Mouse (Mus musculus) heart, adult 18-20 months (tissue): ENCODE data around the gene Hist1h3f. TPM values are rescaled to one million over a fixed set of nuclear protein-coding genes. Genes with fewer than 3 reads are reported as not detected.
"Not testable (repeated sequence)": the region's sequence is repeated elsewhere in the genome, so short reads cannot be mapped to it uniquely, and the experiment has no call there.

Experiments
- DNase-seq, 2 experiments: peaks; one replicate each; pipeline ENCODE4 v3.0.0; 2021 to 2022; ENCODE audit warnings: mixed read lengths in 1 of 2
- microRNA-seq, 2 experiments: library from miRNA; unstranded; fragments of <30 nt; microRNA quantifications; one replicate each; pipeline ENCODE4 v1.2.0; 2022
- total RNA-seq, 2 experiments: library from RNA; stranded (reverse); gene quantifications; 2 replicates each; pipeline ENCODE4 v1.2.3; 2021

Gene Hist1h3f
- total RNA-seq, 2 experiments from 2014 or later: 4.9 to 6.3 TPM

GRCm38 (mm10) chr13:23582219-23583056 lies 38.6 kb downstream of the Hist1h3f start:
- no peak for DNase-seq

- DNase-seq: no peak
Observed at GRCm38 (mm10) chr13:23583387-23584068, 39.7 kb downstream of the Hist1h3f start.

GRCm38 (mm10) chr13:23584331-23584730 lies 40.5 kb downstream of the Hist1h3f start:
- DNase-seq: peak in 1 of 2 experiments; percentile 44

- DNase-seq: peak; percentile 81 to 88
Observed at GRCm38 (mm10) chr13:23585029-23585441, 41.2 kb downstream of the Hist1h3f start.

- peak; percentile 87 for DNase-seq
Observed at GRCm38 (mm10) chr13:23585442-23586098, 41.7 kb downstream of the Hist1h3f start.

- DNase-seq: peak in 1 of 2 experiments; percentile 39
Observed at GRCm38 (mm10) chr13:23586099-23586939, 42.5 kb downstream of the Hist1h3f start.

GRCm38 (mm10) chr13:23586940-23587225 lies 43.0 kb downstream of the Hist1h3f start:
- DNase-seq: no peak

- no peak for DNase-seq
Observed at GRCm38 (mm10) chr13:23591206-23591605, 47.4 kb downstream of the Hist1h3f start.

- DNase-seq: not testable (repeated sequence)
Observed at GRCm38 (mm10) chr13:23591886-23592285, 48.0 kb downstream of the Hist1h3f start.

GRCm38 (mm10) chr13:23592614-23593013 lies 48.8 kb downstream of the Hist1h3f start:
- no peak for DNase-seq

GRCm38 (mm10) chr13:23593051-23593770 lies 49.4 kb downstream of the Hist1h3f start:
- no peak for DNase-seq

Small RNA genes lying within 50 kb of the gene (microRNA-seq; reads per million reads assigned to microRNA genes)
- gene Gm44297 (0 reads per million in 2 experiments), gene Gm44359 (0 reads per million in 2 experiments), gene Gm44394 (0 reads per million in 2 experiments), gene n-TStga1 (0 to 0.27 reads per million in 2 experiments)

Other genes starting within 250 kb of the Hist1h3f start
- 10 to 100 TPM; 16.7 to 17.3 TPM for gene Zfp322a, start 174.8 kb upstream of the Hist1h3f start, total RNA-seq
- 1 to 10 TPM; 4.6 to 4.7 TPM for gene Abt1, start 120.2 kb upstream of the Hist1h3f start, total RNA-seq
- gene Btn1a1, start 78.2 kb upstream of the Hist1h3f start, total RNA-seq: not detected
- not detected for gene Btn2a2, start 55.2 kb upstream of the Hist1h3f start, total RNA-seq
- 100 to 1,000 TPM; 225 to 244 TPM for gene Hist1h4h, start 13.0 kb upstream of the Hist1h3f start, total RNA-seq
- 10 to 100 TPM in 1 of 2 experiments, 1 to 10 TPM in 1; 6.3 to 16.6 TPM for gene Hist1h2af, start 10.1 kb upstream of the Hist1h3f start, total RNA-seq
- 1 to 10 TPM; 3.1 TPM for gene Hist1h3g, start 8.6 kb upstream of the Hist1h3f start, total RNA-seq
- 1 to 10 TPM; 1.1 to 1.5 TPM for gene Hist1h2bh, start 660 bp upstream of the Hist1h3f start, total RNA-seq
- 10 to 100 TPM; 24.1 to 27.9 TPM for gene Hist1h4f, start 7.6 kb downstream of the Hist1h3f start, total RNA-seq
- 1 to 10 TPM in 1 of 2 experiments, under 1 TPM in 1; 0.94 to 1.0 TPM for gene Hist1h1d, start 9.2 kb downstream of the Hist1h3f start, total RNA-seq
- 10 to 100 TPM; 11.6 to 16.2 TPM for gene Hist1h3e, start 18.3 kb downstream of the Hist1h3f start, total RNA-seq
- 1 to 10 TPM; 2.9 to 3.0 TPM for gene Hist1h2ae, start 27.2 kb downstream of the Hist1h3f start, total RNA-seq
- gene Hist1h2bg, start 27.3 kb downstream of the Hist1h3f start, total RNA-seq: 10 to 100 TPM; 18.2 to 25.6 TPM
- 10 to 100 TPM; 10.2 to 10.9 TPM for gene Hist1h2bf, start 30.1 kb downstream of the Hist1h3f start, total RNA-seq
- gene Hist1h2ad, start 30.3 kb downstream of the Hist1h3f start, total RNA-seq: 1 to 10 TPM; 2.0 to 4.1 TPM
- 1 to 10 TPM; 2.4 to 2.5 TPM for gene Hist1h3d, start 31.7 kb downstream of the Hist1h3f start, total RNA-seq
- gene Hist1h4d, start 37.5 kb downstream of the Hist1h3f start, total RNA-seq: 10 to 100 TPM; 51.2 to 52.9 TPM
- 10 to 100 TPM in 1 of 2 experiments, 1 to 10 TPM in 1; 8.6 to 10.2 TPM for gene Hist1h2be, start 77.1 kb downstream of the Hist1h3f start, total RNA-seq
- 10 to 100 TPM; 19.6 to 19.7 TPM for gene Hist1h1e, start 78.5 kb downstream of the Hist1h3f start, total RNA-seq
- 1 to 10 TPM; 1.2 to 1.3 TPM for gene Hist1h2ac, start 139.9 kb downstream of the Hist1h3f start, total RNA-seq
- 10 to 100 TPM; 71.2 to 76.1 TPM for gene Hist1h2bc, start 140.1 kb downstream of the Hist1h3f start, total RNA-seq
- gene Hist1h1t, start 151.8 kb downstream of the Hist1h3f start, total RNA-seq: not detected
- gene Hist1h4c, start 154.4 kb downstream of the Hist1h3f start, total RNA-seq: 10 to 100 TPM; 42.5 to 46.8 TPM
- gene Hfe, start 166.8 kb downstream of the Hist1h3f start, total RNA-seq: 10 to 100 TPM; 60.9 to 64.1 TPM
- 100 to 1,000 TPM; 162 to 175 TPM for gene Hist1h1c, start 194.8 kb downstream of the Hist1h3f start, total RNA-seq
- 1 to 10 TPM; 2.5 to 3.4 TPM for gene Hist1h3c, start 201.6 kb downstream of the Hist1h3f start, total RNA-seq
- gene Hist1h2bb, start 202.7 kb downstream of the Hist1h3f start, total RNA-seq: 1 to 10 TPM; 7.4 to 8.1 TPM
- gene Hist1h2ab, start 207.1 kb downstream of the Hist1h3f start, total RNA-seq: 1 to 10 TPM; 5.8 to 6.8 TPM
- gene Hist1h3b, start 208.2 kb downstream of the Hist1h3f start, total RNA-seq: 10 to 100 TPM in 1 of 2 experiments, 1 to 10 TPM in 1; 8.3 to 10.5 TPM
- 10 to 100 TPM in 1 of 2 experiments, 1 to 10 TPM in 1; 9.6 to 10.9 TPM for gene Hist1h4b, start 213.0 kb downstream of the Hist1h3f start, total RNA-seq
- 1 to 10 TPM; 5.4 to 6.4 TPM for gene Hist1h4a, start 217.2 kb downstream of the Hist1h3f start, total RNA-seq
- 10 to 100 TPM in 1 of 2 experiments, 1 to 10 TPM in 1; 7.5 to 10.7 TPM for gene Hist1h3a, start 218.3 kb downstream of the Hist1h3f start, total RNA-seq
- gene Hist1h1a, start 219.6 kb downstream of the Hist1h3f start, total RNA-seq: 1 to 10 TPM; 4.3 to 5.4 TPM
- under 1 TPM in 1 of 2 experiments, not detected in 1; 0.21 TPM for gene Trim38, start 225.9 kb downstream of the Hist1h3f start, total RNA-seq